Mouse (Mus musculus) erythroblast, embryonic 14.5 days (primary cell): ENCODE data around the gene Gm49322. TPM values are rescaled to one million over a fixed set of nuclear protein-coding genes. Genes with fewer than 3 reads are reported as not detected.
A peak's percentile ranks its signal among the peaks of the same experiment; 100 is the strongest.

Experiments used
- H3K27me3 ChIP-seq: 2 replicates; pipeline ENCODE4 v1.6.1; 2012; ENCODE audit warnings: inconsistent platforms; ENCODE audit not compliant: control insufficient read depth
- H3K36me3 ChIP-seq: 2 replicates; pipeline ENCODE4 v1.6.1; 2012; ENCODE audit warnings: mild to moderate bottlenecking, inconsistent platforms; ENCODE audit not compliant: control insufficient read depth
- H3K4me1 ChIP-seq: 2 replicates; pipeline ENCODE4 v1.6.1; 2012; ENCODE audit warnings: inconsistent platforms; ENCODE audit not compliant: control insufficient read depth
- H3K4me3 ChIP-seq: replicated peaks from 2 replicates; pipeline ENCODE3; 2012; ENCODE audit warnings: moderate library complexity, mild to moderate bottlenecking, inconsistent platforms
- H3K9me3 ChIP-seq: 2 replicates; pipeline ENCODE4 v1.6.1; 2012; ENCODE audit warnings: low read length, inconsistent platforms, mixed read lengths; ENCODE audit not compliant: control insufficient read depth
- GATA1 ChIP-seq: IDR thresholded peaks from 2 replicates; pipeline ENCODE4 v1.6.1; 2012; ENCODE audit warnings: low read length, inconsistent platforms, mixed read lengths
- TAL1 ChIP-seq: IDR thresholded peaks from 3 replicates; pipeline ENCODE4 v1.6.1; 2012; ENCODE audit warnings: low read length, inconsistent platforms, mixed read lengths
- polyA plus RNA-seq: library from polyadenylated mRNA; stranded (reverse); fragments of >175 nt; gene quantifications from 2 replicates; pipeline ENCODE4 v1.2.3, GENCODE M21; 2012

Gm49322 gene
- polyA plus RNA-seq, 1 experiment, result 0.07 TPM

DNA sequence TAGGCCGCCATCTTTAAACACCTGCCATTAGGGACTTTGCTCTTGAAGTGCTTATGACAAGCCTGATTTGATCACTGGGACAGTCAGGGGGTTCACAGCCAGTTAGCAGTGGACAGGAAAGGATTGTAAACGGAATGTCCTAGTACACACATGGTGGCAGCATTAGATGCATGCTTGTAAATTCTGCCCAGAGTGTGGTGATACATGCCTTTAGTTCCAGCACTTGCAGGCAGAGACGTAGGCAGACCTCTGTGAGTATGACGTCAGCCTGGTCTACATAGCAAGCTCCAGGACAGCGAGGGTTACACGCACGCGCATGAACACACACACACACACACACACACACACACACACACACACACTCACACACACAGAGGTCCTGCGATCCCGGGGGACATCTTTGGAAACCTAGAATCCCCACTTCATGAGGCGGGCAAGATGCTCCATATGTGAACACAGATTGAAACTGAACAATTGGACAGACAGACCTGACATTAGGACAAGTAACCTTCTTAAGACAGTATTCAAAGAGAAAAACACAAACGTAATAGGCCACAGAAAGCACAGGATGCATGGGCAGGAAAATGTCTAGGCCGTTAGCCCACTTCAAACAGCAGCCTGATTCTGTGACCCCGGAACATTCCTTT lies 52.5 kb downstream of the Gm49322 start:
- no peaks in the 10 kb centered on the region; the same call in 1 of the 2 replicates for H3K36me3 ChIP-seq
- no peaks in the 10 kb centered on the region for H3K27me3 ChIP-seq
- H3K4me3 ChIP-seq, result no peak overlapping the region
- no peak for TF ChIP-seq GATA1
- no peak for TF ChIP-seq TAL1
- no peaks in the 10 kb centered on the region for H3K9me3 ChIP-seq
- H3K4me1 ChIP-seq, result peaks cover 74% of the 10 kb centered on the region

DNA sequence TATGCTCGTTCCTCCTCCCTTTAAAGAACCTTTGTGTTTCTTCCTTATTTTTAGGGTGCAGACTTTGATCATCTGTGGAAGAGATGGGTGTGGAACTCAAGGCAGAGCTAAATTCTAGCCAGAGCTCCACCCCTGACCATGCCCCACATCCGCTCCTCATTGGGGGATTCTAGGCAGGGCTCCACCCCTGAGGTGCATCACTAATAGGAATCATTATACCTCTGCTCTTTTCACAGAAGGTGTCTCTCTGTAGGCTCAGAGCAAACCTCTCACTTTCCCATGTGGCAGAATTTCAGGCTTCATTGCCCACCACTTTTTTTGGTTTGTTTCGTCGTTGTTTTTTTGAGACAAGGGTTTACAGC lies 53.0 kb downstream of the Gm49322 start:
- H3K4me1 ChIP-seq, result peaks cover 78% of the 10 kb centered on the region

DNA sequence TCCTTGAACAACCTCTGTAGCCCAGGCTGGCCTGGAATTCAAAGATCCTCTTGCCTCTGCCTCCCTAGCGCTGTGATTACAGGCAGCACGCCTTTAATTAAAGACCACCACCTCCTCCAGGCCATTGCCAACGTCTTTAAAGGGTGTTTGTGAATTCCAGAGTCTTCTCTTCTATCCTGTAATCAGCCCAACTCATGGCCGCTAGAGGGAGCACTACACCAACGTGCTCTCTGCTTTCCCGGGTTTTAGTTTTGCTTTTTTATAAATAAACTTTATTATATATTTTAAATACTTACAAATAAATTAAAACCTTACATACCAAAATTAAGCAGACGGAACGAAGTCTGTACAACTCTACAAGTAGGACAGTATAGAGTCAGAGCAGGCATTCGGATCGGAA lies 53.4 kb downstream of the Gm49322 start:
- H3K4me3 ChIP-seq, result peak overlapping the region; percentile 43
- no peaks in the 10 kb centered on the region for H3K27me3 ChIP-seq
- peaks cover 80% of the 10 kb centered on the region for H3K4me1 ChIP-seq
- TF ChIP-seq GATA1, result no peak
- no peak for TF ChIP-seq TAL1
- no peaks in the 10 kb centered on the region; the same call in 1 of the 2 replicates for H3K36me3 ChIP-seq
- no peaks in the 10 kb centered on the region for H3K9me3 ChIP-seq

More for the DNA sequence above, 53.0 kb downstream of the Gm49322 start:
- Histone ChIP-seq H3K27me3 (no peaks in the 10 kb centered on the region), H3K9me3 (no peaks in the 10 kb centered on the region), H3K4me3 (peak overlapping the region; percentile 43), H3K36me3 (no peaks in the 10 kb centered on the region; the same call in 1 of the 2 replicates)
- TF ChIP-seq GATA1 (no peak), TAL1 (no peak)

DNA sequence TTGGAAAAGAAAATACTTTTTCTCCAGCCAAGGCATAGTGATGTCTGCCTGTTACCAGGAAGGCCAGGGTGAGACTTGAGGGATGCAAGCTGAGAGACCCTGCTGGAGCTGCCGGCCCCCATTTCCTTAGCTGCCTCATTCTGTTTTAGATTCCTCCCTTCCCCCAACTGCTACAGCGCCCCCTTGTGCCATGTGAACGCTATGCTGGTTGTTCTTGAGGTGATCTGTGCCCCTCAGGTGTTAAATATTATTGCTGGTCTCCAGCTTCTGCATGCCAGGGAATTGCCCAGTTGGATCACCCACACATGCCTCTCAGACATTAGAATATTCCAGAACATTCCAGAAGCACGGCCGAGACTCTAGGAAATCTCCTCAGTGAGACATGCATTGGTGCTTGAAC lies 55.3 kb downstream of the Gm49322 start:
- H3K9me3 ChIP-seq, result no peaks in the 10 kb centered on the region
- H3K4me3 ChIP-seq, result no peak overlapping the region
- TF ChIP-seq GATA1 (no peak), TAL1 (no peak)
- no peaks in the 10 kb centered on the region for H3K27me3 ChIP-seq
- peaks cover 12% of the 10 kb centered on the region for H3K36me3 ChIP-seq
- peaks cover 80% of the 10 kb centered on the region for H3K4me1 ChIP-seq

DNA sequence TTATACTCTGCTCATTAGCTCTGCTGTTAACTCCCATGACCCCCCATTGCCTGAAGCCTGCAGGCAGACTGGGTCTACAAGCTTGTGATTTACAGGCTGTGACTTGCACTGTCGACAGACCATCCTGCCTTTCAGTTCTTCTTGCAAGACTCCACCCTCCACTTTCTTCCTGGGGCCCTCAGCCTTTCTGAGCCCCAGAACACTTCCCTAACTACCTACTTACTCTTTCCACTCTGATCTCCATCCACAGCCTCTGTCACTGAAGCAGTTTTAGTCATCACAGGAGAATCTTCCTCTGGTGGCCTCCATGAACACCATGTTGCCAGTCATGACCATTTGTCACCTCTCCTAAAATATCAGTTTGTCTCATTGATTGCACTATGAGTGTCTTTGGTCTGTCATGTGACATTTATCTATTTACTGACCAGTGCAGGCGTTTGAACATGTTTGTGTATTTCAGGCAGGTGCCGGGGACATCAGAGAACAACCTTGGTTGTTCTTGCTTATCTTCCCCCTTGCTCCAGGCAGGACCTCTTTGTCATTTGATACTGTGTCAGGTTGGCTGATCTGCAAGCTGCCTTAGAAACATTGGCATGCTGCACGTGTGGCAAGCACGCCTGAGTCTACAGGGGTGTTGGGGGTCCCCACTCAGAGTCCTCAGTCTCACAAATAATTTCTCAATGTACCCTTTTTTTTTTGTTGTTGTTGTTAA lies 57.8 kb downstream of the Gm49322 start:
- H3K27me3 ChIP-seq, result no peaks in the 10 kb centered on the region
- H3K36me3 ChIP-seq, result peaks cover 37% of the 10 kb centered on the region
- peaks cover 72% of the 10 kb centered on the region for H3K4me1 ChIP-seq
- TF ChIP-seq TAL1, result no peak
- no peak for TF ChIP-seq GATA1
- no peak overlapping the region for H3K4me3 ChIP-seq
- H3K9me3 ChIP-seq, result no peaks in the 10 kb centered on the region

DNA sequence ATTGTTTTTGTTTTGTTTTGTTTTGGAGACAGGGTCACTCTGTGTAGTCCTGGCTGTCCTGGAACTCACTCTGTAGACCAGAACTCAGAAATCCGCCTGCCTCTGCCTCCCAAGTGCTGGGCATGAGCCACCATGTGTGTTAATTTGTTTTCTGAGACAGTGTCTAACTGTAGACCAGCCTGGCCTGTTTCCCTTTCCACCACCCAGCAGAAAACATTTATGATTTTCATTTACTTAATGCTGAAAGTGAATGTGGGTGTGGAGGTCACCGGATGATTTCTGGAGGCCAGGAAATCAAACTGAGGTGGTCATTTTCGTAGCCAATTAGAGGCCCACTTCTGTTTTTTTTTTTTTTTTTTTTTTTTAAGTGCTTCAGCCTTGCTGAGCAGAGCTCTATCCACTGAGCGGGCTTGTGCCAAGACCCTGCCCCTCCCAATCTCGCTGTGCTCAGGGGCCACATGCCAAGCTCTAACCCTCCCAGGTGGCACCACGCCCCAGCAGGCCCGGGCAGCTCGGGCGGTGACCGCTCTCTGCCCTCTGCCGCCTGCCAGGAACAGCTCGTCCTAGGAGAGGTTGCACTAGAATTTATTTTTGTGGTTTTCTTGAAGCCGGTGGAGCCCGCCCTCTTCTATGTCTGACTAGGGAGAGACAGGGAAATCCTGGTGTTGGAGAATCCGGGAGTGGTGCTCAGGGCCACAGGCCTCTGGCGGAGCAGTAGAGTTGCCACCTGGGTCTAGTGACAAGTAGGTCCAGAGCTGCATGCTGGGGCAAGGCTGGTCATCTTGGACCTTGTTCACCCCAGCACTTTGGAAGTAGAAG lies 58.6 kb downstream of the Gm49322 start:
- H3K4me1 ChIP-seq, result peaks cover 72% of the 10 kb centered on the region
- H3K9me3 ChIP-seq, result no peaks in the 10 kb centered on the region
- H3K36me3 ChIP-seq, result peaks cover 44% of the 10 kb centered on the region
- H3K27me3 ChIP-seq, result no peaks in the 10 kb centered on the region
- TF ChIP-seq TAL1 (no peak), GATA1 (no peak)
- H3K4me3 ChIP-seq, result peak overlapping the region; percentile 27

DNA sequence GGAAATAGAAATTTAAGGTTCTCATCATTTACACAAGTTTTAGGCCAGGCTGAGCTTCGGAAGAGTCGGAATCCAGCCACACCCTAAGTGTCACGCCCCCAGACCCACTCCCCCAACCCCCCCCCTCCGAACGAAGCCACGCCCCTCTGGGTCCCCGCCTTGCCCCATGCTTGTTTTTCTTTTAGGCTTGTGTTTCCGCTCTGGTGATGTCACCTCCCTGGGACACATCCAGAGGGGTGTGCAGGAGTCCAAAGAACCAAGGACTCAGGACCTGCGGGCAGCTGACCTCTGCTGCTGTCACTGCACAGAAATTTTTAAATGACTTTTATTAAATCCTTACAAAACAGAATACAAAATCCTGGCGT lies 59.2 kb downstream of the Gm49322 start:
- no peaks in the 10 kb centered on the region for H3K27me3 ChIP-seq
- peaks cover 73% of the 10 kb centered on the region for H3K4me1 ChIP-seq
- TF ChIP-seq TAL1 (no peak), GATA1 (no peak)
- H3K4me3 ChIP-seq, result peak overlapping the region; percentile 27
- peaks cover 50% of the 10 kb centered on the region for H3K36me3 ChIP-seq
- H3K9me3 ChIP-seq, result no peaks in the 10 kb centered on the region

Other genes with a start within 250 kb of the Gm49322 start
- gene Plk5, start 249.6 kb upstream of the Gm49322 start, polyA plus RNA-seq, result not detected in 2 replicates
- gene Mex3d, start 218.4 kb upstream of the Gm49322 start, polyA plus RNA-seq, result 0.53 and 0.55 TPM in 2 replicates
- 24.1 and 26.2 TPM in 2 replicates for gene Mbd3, start 206.5 kb upstream of the Gm49322 start, polyA plus RNA-seq
- gene Uqcr11, start 199.2 kb upstream of the Gm49322 start, polyA plus RNA-seq, result 197 and 289 TPM in 2 replicates
- 61.1 and 64.8 TPM in 2 replicates for gene Tcf3, start 172.4 kb upstream of the Gm49322 start, polyA plus RNA-seq
- gene Onecut3, start 111.2 kb upstream of the Gm49322 start, polyA plus RNA-seq, result not detected in 2 replicates
- gene Atp8b3, start 66.9 kb upstream of the Gm49322 start, polyA plus RNA-seq, result 0.01 and 0.03 TPM in 2 replicates
- 14.5 and 15.5 TPM in 2 replicates for gene Rexo1, start 44.5 kb upstream of the Gm49322 start, polyA plus RNA-seq
- 19.9 and 21.2 TPM in 2 replicates for gene Klf16, start 28.7 kb upstream of the Gm49322 start, polyA plus RNA-seq
- gene Abhd17a, start 15.7 kb upstream of the Gm49322 start, polyA plus RNA-seq, result 103 and 117 TPM in 2 replicates
- gene Scamp4, start 3.1 kb upstream of the Gm49322 start, polyA plus RNA-seq, result 6.8 and 7.3 TPM in 2 replicates
- gene Adat3, start 3.1 kb upstream of the Gm49322 start, polyA plus RNA-seq, result 4.1 and 6.2 TPM in 2 replicates
- 33.9 and 36.6 TPM in 2 replicates for gene Csnk1g2, start 16.8 kb downstream of the Gm49322 start, polyA plus RNA-seq
- 2.6 and 3.2 TPM in 2 replicates for gene Btbd2, start 51.0 kb downstream of the Gm49322 start, polyA plus RNA-seq
- 49.1 and 53.2 TPM in 2 replicates for gene Mknk2, start 72.1 kb downstream of the Gm49322 start, polyA plus RNA-seq
- 1.8 and 2.1 TPM in 2 replicates for gene Mob3a, start 96.0 kb downstream of the Gm49322 start, polyA plus RNA-seq
- 1.2 and 3.9 TPM in 2 replicates for gene Izumo4, start 96.2 kb downstream of the Gm49322 start, polyA plus RNA-seq
- 2.5 and 2.6 TPM in 2 replicates for gene Ap3d1, start 136.2 kb downstream of the Gm49322 start, polyA plus RNA-seq
- gene Dot1l, start 149.2 kb downstream of the Gm49322 start, polyA plus RNA-seq, result 8.8 and 9.8 TPM in 2 replicates
- 68.4 and 69.3 TPM in 2 replicates for gene Sf3a2, start 192.2 kb downstream of the Gm49322 start, polyA plus RNA-seq
- 32.7 and 39.3 TPM in 2 replicates for gene Plekhj1, start 192.6 kb downstream of the Gm49322 start, polyA plus RNA-seq
- gene Amh, start 199.2 kb downstream of the Gm49322 start, polyA plus RNA-seq, result 0.33 and 0.43 TPM in 2 replicates
- gene Jsrp1, start 207.5 kb downstream of the Gm49322 start, polyA plus RNA-seq, result not detected in 2 replicates
- 1,446 and 1,486 TPM in 2 replicates for gene Oaz1, start 220.6 kb downstream of the Gm49322 start, polyA plus RNA-seq
- not detected in 2 replicates for gene Lingo3, start 238.0 kb downstream of the Gm49322 start, polyA plus RNA-seq
- gene Lsm7, start 249.2 kb downstream of the Gm49322 start, polyA plus RNA-seq, result 17.4 and 20.7 TPM in 2 replicates
- gene Sppl2b, start 249.3 kb downstream of the Gm49322 start, polyA plus RNA-seq, result 56.0 and 60.5 TPM in 2 replicates